Mouse (Mus musculus): Measurements from ENCODE around the gene Sf1. TPM values are rescaled to one million over a fixed set of nuclear protein-coding genes. Genes with fewer than 3 reads are reported as not detected.

Sf1 gene
- polyA plus RNA-seq, 1 experiment from 2014 or later = 58.4 TPM

DNA sequence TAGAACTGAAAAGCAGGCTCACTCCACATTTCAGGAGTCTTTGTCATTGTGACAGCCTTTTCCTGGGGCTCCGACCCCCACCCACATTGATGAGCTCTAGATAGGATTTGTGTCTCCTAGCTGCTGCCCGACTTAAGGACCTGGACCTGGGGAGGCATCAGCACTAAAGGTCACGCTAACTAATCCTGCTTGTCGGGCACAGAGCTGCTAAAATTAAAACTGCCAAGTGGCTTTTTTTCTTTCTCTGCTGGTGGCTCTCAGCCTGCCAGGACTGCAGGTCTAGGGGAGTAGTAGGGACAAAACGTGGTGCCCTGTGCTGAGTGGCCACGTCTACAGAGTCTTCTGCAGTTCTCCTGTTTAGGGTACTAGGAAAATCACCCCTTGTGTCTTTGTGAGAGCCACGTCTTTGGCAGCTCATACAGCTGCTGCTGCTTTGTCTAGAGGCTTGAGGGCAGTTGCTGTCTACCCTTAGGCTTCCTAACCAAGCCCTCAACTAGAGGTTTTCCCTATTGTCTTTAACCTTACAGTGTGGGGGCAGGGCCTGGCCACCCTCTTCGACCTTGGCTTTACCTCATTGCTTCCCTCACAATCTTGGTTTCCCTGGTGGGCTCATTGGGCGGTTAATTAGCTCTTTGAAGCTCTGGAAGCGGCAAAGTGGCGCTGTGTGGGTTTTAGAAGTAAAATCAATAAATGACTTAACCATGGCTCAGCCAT lies 14.0 kb downstream of the Sf1 start:
- Histone ChIP-seq H3K27ac (ENCODE audit: low read length) (no peak overlapping the region), H3K9ac (ENCODE audit: low read depth, low read length) (no peak overlapping the region), H3K36me3 (ENCODE audit: control insufficient read depth, insufficient read depth) (peaks cover 62% of the 10 kb centered on the region), H3K4me1 (ENCODE audit: control insufficient read depth, low read depth, low read length) (no peaks in the 10 kb centered on the region; the same call in 1 of the 2 replicates), H3K27me3 (ENCODE audit: control insufficient read depth, insufficient read depth, low read depth, low read length) (no peaks in the 10 kb centered on the region), H3K9me3 (replicated peaks; ENCODE audit: control insufficient read depth, low read length) (no peaks in the 10 kb centered on the region), H3K4me3 (ENCODE audit: low read depth, low read length) (no peak overlapping the region), H3K4me2 (ENCODE audit: low read depth, low read length) (no peak overlapping the region)
- 82% methylated on average over 11 of the region's 11 CpGs for WGBS (ENCODE audit: insufficient replicate concordance)
- no peak for ATAC-seq (ENCODE audit: low read depth)

DNA sequence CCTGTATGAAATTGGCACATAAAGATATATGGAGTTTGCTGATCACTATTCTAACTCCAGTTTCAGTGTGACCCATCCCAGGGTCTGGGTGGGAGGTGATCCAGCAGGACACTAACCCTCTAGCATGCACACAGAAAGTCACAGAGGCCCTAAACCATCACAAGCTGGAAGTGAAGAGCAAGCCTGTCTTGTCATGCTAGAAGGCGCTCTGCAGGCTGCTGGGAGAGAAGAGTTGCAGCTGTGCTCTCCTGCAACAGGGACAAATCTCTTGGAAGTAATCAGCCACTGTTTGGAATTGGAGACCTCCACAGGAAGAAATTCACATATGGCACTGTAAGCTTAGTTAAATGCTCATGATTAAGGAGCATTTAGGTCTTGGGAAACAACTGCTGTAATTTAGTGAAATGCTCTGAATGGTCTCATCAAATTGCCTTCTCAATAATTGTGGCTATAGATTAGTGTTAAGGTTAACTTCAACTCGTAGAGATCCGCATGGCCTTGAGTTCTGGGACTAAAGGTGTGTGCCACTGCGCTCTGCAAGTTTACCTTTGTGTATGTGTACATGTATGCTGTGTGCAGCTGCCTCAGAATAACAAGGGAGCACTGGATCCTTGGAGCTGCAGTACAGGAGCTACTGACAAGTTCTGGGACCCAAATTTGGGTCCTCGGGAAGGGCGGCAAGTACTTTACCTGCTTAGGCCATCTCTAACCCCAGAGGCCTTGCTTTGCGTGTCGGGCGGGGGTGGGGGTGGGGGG lies 17.1 kb downstream of the Sf1 start:
- ATAC-seq (ENCODE audit: low read depth) = no peak
- Histone ChIP-seq H3K27ac (ENCODE audit: low read length) (no peak overlapping the region), H3K36me3 (ENCODE audit: control insufficient read depth, insufficient read depth) (peaks cover 32% of the 10 kb centered on the region), H3K4me1 (ENCODE audit: control insufficient read depth, low read depth, low read length) (no peaks in the 10 kb centered on the region; the same call in none of the 2 replicates), H3K9me3 (replicated peaks; ENCODE audit: control insufficient read depth, low read length) (no peaks in the 10 kb centered on the region), H3K27me3 (ENCODE audit: control insufficient read depth, insufficient read depth, low read depth, low read length) (no peaks in the 10 kb centered on the region), H3K9ac (ENCODE audit: low read depth, low read length) (no peak overlapping the region), H3K4me2 (ENCODE audit: low read depth, low read length) (no peak overlapping the region), H3K4me3 (ENCODE audit: low read depth, low read length) (no peak overlapping the region)
- WGBS (ENCODE audit: insufficient replicate concordance) = 86% methylated on average over 9 of the region's 9 CpGs

DNA sequence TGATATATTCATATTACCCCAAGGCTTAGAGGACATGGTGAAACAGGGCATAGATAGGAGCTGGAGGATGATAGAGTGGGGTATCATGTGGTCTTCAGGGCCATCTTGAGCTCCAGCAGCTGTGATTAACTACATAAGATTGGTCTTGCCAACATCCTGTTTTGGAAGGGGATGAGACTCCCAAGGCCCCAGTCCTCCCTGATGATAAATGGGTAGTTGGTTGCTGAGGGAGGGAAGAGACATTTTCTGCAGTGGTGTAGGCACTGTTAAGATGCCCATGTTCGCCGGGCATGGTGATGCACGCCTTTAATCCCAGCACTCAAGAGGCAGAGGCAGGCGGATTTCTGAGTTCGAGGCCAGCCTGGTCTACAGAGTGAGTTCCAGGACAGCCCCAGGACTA lies 17.7 kb downstream of the Sf1 start:
- H3K4me2 ChIP-seq (ENCODE audit: low read depth, low read length) = no peak overlapping the region
- no peaks in the 10 kb centered on the region; the same call in none of the 2 replicates for H3K4me1 ChIP-seq (ENCODE audit: control insufficient read depth, low read depth, low read length)
- H3K4me3 ChIP-seq (ENCODE audit: low read depth, low read length) = no peak overlapping the region
- no peak for ATAC-seq (ENCODE audit: low read depth)
- H3K9me3 ChIP-seq (replicated peaks; ENCODE audit: control insufficient read depth, low read length) = no peaks in the 10 kb centered on the region
- H3K27ac ChIP-seq (ENCODE audit: low read length) = no peak overlapping the region
- H3K9ac ChIP-seq (ENCODE audit: low read depth, low read length) = no peak overlapping the region
- 70% methylated on average over 5 of the region's 5 CpGs for WGBS (ENCODE audit: insufficient replicate concordance)
- H3K36me3 ChIP-seq (ENCODE audit: control insufficient read depth, insufficient read depth) = peaks cover 25% of the 10 kb centered on the region
- no peaks in the 10 kb centered on the region for H3K27me3 ChIP-seq (ENCODE audit: control insufficient read depth, insufficient read depth, low read depth, low read length)

DNA sequence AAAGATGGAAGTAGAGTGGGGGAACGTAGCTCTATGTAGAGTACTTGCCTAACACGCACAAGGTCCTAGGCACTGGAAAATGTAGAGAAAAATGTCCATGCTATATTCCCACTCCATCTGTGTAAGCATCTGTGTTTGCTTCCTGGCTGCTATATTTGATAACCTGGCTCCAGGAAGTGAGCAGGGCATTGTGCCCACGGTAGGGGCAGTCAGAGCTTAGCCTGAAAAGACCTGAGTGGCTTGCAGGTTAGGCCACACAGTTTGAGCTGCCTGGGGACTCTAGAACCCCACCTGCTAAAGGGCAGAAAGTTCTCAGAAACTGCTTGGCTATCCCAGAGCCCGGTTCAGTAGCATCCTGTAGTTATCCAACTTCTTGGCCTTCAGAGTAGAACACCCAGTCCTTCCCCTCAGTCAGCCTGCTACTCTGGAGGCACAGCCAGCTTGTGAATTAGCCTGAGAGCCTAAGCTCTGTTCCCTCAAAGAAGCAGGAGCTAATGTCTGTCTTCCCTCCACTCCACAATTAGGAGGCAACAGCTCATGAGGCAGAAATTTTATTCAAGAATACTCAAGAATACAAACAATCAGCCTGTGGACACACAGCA lies 18.9 kb downstream of the Sf1 start:
- H3K4me1 ChIP-seq (ENCODE audit: control insufficient read depth, low read depth, low read length) = no peaks in the 10 kb centered on the region; the same call in none of the 2 replicates

DNA sequence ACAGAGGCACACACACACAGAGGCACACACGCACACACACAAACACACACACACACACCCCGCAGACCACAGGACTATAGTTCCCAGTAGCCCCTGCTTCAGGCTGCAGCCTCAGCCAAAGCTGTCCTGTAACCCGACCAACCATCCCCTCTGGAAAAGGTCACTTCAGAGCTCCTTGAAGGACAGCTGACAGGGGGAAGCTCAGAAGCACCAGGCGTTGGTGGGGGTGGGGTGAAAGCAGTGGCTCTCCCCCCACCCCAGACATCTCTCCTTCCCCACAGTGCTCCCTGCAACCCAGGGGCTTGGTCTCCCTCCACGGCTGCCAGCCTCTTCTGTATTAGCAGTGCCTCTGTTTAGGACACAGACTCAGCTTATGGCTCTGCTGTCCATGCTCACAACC lies 20.0 kb downstream of the Sf1 start:
- ATAC-seq (ENCODE audit: low read depth) = no peak
- 31% methylated on average over 5 of the region's 5 CpGs for WGBS (ENCODE audit: insufficient replicate concordance)
- Histone ChIP-seq H3K9me3 (replicated peaks; ENCODE audit: control insufficient read depth, low read length) (no peaks in the 10 kb centered on the region), H3K27me3 (ENCODE audit: control insufficient read depth, insufficient read depth, low read depth, low read length) (no peaks in the 10 kb centered on the region), H3K4me2 (ENCODE audit: low read depth, low read length) (no peak overlapping the region), H3K4me3 (ENCODE audit: low read depth, low read length) (no peak overlapping the region), H3K9ac (ENCODE audit: low read depth, low read length) (no peak overlapping the region), H3K27ac (ENCODE audit: low read length) (no peak overlapping the region), H3K4me1 (ENCODE audit: control insufficient read depth, low read depth, low read length) (no peaks in the 10 kb centered on the region; the same call in none of the 2 replicates), H3K36me3 (ENCODE audit: control insufficient read depth, insufficient read depth) (peaks cover 3% of the 10 kb centered on the region; the same call in 1 of the 2 replicates)

More for the DNA sequence above, 18.9 kb downstream of the Sf1 start:
- ATAC-seq (ENCODE audit: low read depth) = no peak
- H3K9ac ChIP-seq (ENCODE audit: low read depth, low read length) = no peak overlapping the region
- H3K4me2 ChIP-seq (ENCODE audit: low read depth, low read length) = no peak overlapping the region
- no peak overlapping the region for H3K4me3 ChIP-seq (ENCODE audit: low read depth, low read length)
- no peaks in the 10 kb centered on the region for H3K9me3 ChIP-seq (replicated peaks; ENCODE audit: control insufficient read depth, low read length)
- H3K27ac ChIP-seq (ENCODE audit: low read length) = no peak overlapping the region
- WGBS (ENCODE audit: insufficient replicate concordance) = 43% methylated on average over 4 of the region's 4 CpGs
- H3K27me3 ChIP-seq (ENCODE audit: control insufficient read depth, insufficient read depth, low read depth, low read length) = no peaks in the 10 kb centered on the region
- H3K36me3 ChIP-seq (ENCODE audit: control insufficient read depth, insufficient read depth) = peaks cover 13% of the 10 kb centered on the region

DNA sequence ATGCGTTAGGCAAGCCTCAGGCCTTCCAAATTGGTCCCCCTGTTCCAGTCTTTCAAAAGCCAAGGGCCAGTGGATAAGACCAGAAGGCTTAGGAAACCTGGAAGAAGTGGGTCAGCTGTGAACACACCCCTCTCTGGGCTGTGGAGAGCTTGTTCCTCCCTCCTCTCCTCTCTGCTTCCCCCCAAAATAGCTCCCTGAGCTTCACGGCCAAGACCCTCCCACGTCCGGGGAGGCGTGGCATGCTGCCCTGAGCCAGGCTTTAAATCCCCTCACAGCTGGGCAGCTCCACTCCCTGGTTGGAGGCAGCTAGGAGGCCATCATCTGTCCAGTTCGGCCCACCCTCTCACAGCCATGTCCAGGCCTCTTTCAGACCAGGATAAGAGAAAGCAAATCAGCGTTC lies 20.6 kb downstream of the Sf1 start, which contains the start of gene Pygm:
Gene Pygm (plus strand): TSS at position 272 of the 400 bp plus-strand sequence.
- Histone ChIP-seq H3K27me3 (ENCODE audit: control insufficient read depth, insufficient read depth, low read depth, low read length) (no peaks in the 10 kb centered on the region), H3K9ac (ENCODE audit: low read depth, low read length) (no peak within 1 kb of the TSS), H3K4me2 (ENCODE audit: low read depth, low read length) (no peak within 1 kb of the TSS), H3K9me3 (replicated peaks; ENCODE audit: control insufficient read depth, low read length) (no peaks in the 10 kb centered on the region), H3K36me3 (ENCODE audit: control insufficient read depth, insufficient read depth) (no peaks in the 10 kb centered on the region), H3K4me1 (ENCODE audit: control insufficient read depth, low read depth, low read length) (no peaks in the 10 kb centered on the region; the same call in none of the 2 replicates), H3K27ac (ENCODE audit: low read length) (no peak within 1 kb of the TSS), H3K4me3 (ENCODE audit: low read depth, low read length) (no peak within 1 kb of the TSS)
- ATAC-seq (ENCODE audit: low read depth) = 0 out of 2 replicates have a peak, but pooled peaks have one; percentile 19
- 24% methylated on average over 7 of the region's 7 CpGs for WGBS (ENCODE audit: insufficient replicate concordance)

DNA sequence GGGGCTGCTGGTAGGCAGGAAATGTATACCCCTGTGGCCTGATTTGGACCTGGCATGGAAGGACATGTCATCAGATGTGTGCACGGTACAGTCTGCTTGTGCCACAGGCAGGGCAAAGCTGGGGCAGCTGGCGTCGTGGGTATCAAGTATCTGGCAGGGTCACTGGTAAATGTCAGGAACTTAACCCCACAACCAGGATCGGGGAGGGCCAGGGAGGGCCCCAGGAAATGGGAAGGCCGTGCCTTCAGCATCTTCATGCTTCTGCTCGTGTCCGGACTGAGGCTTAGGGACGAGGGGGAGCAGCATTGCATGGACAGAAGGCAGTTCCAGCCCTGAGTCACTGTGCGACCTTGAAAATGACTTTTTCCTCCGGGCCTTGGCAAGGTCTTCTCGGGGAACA lies 21.5 kb downstream of the Sf1 start:
- H3K27ac ChIP-seq (ENCODE audit: low read length) = no peak overlapping the region
- H3K4me1 ChIP-seq (ENCODE audit: control insufficient read depth, low read depth, low read length) = peaks cover 6% of the 10 kb centered on the region
- H3K9ac ChIP-seq (ENCODE audit: low read depth, low read length) = no peak overlapping the region
- no peak overlapping the region for H3K4me2 ChIP-seq (ENCODE audit: low read depth, low read length)
- no peaks in the 10 kb centered on the region; the same call in 1 of the 2 replicates for H3K27me3 ChIP-seq (ENCODE audit: control insufficient read depth, insufficient read depth, low read depth, low read length)
- no peak overlapping the region for H3K4me3 ChIP-seq (ENCODE audit: low read depth, low read length)
- ATAC-seq (ENCODE audit: low read depth) = no peak
- H3K9me3 ChIP-seq (replicated peaks; ENCODE audit: control insufficient read depth, low read length) = no peaks in the 10 kb centered on the region
- no peaks in the 10 kb centered on the region for H3K36me3 ChIP-seq (ENCODE audit: control insufficient read depth, insufficient read depth)
- 62% methylated on average over 11 of the region's 11 CpGs for WGBS (ENCODE audit: insufficient replicate concordance)

DNA sequence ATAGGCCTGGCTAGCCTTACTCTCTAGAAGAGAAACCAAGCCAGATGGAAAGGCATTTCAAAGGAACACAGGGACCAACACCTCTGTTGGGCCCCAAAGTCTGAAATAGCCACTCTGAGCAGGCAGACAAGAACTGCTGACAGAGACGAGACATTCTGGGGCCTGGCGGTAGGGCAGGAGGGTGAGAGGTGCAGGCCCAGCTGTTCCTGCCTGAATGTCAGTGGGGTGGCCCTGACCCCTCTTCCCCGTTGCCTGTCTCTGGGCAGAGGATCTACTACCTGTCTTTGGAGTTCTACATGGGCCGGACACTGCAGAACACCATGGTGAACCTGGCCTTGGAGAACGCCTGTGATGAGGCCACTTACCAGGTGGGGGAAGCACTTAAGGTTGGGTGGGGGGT lies 21.9 kb downstream of the Sf1 start:
- WGBS (ENCODE audit: insufficient replicate concordance) = 62% methylated on average over 5 of the region's 5 CpGs
- Histone ChIP-seq H3K27ac (ENCODE audit: low read length) (no peak overlapping the region), H3K27me3 (ENCODE audit: control insufficient read depth, insufficient read depth, low read depth, low read length) (no peaks in the 10 kb centered on the region; the same call in 1 of the 2 replicates), H3K9ac (ENCODE audit: low read depth, low read length) (no peak overlapping the region), H3K4me1 (ENCODE audit: control insufficient read depth, low read depth, low read length) (peaks cover 10% of the 10 kb centered on the region), H3K9me3 (replicated peaks; ENCODE audit: control insufficient read depth, low read length) (no peaks in the 10 kb centered on the region), H3K4me3 (ENCODE audit: low read depth, low read length) (no peak overlapping the region), H3K36me3 (ENCODE audit: control insufficient read depth, insufficient read depth) (no peaks in the 10 kb centered on the region), H3K4me2 (ENCODE audit: low read depth, low read length) (no peak overlapping the region)
- no peak for ATAC-seq (ENCODE audit: low read depth)

Measured in liver, embryonic 16.5 days (tissue).